Mouse (Mus musculus): ENCODE data around the gene Faap100.

- TF ChIP-seq CTCF (IDR thresholded peaks at IDR 0.05; ENCODE audit: low read depth) = no peak
- TF ChIP-seq EP300 (optimal IDR thresholded peaks at IDR 0.05) = no peak
Measured at GRCm38 (mm10) chr11:120376302-120377160, 2.0 kb downstream of the Faap100 start.

All from stomach, postnatal 0 days (tissue).